Mouse (Mus musculus) megakaryocyte progenitor cell, adult 5-6 weeks (primary cell): Measurements from ENCODE around the gene Adck1. TPM values are rescaled to one million over a fixed set of nuclear protein-coding genes. Genes with fewer than 3 reads are reported as not detected.

Experiments used
- ATAC-seq: replicated peaks from 2 replicates; pipeline ENCODE4 v1.8.0; 2016; ENCODE audit warnings: mild to moderate bottlenecking, moderate TSS enrichment, inconsistent platforms; ENCODE audit not compliant: poor library complexity
- total RNA-seq, 2 experiments: library from RNA; stranded (forward) in 1 of 2; stranded (reverse) in 1 of 2; fragments of 157-497, 149-512 nt in 1 of 2; fragments of 200-1000 nt in 1 of 2; gene quantifications; 2 replicates each; pipeline versions ENCODE4 v1.2.3 to v1.2.4; 2015 to 2017

Gene Adck1
- total RNA-seq, 2 experiments from 2014 or later = 11.8 to 25.7 TPM

GRCm38 (mm10) chr12:88419912-88420621 is 59.7 kb downstream of the Adck1 start:
- ATAC-seq = no peak

GRCm38 (mm10) chr12:88426926-88427325 is 66.6 kb downstream of the Adck1 start:
- no peak for ATAC-seq

GRCm38 (mm10) chr12:88428735-88429134 is 68.4 kb downstream of the Adck1 start:
- ATAC-seq = peak; percentile 92

GRCm38 (mm10) chr12:88432277-88432676 is 71.9 kb downstream of the Adck1 start:
- ATAC-seq = no peak

GRCm38 (mm10) chr12:88433171-88433570 is 72.8 kb downstream of the Adck1 start:
- ATAC-seq = no peak

GRCm38 (mm10) chr12:88436962-88437750 is 76.8 kb downstream of the Adck1 start:
- ATAC-seq = peak; percentile 71

GRCm38 (mm10) chr12:88441922-88442809 is 81.8 kb downstream of the Adck1 start:
- ATAC-seq = no peak

- no peak for ATAC-seq
Measured at GRCm38 (mm10) chr12:88444040-88444439, 83.7 kb downstream of the Adck1 start.

- ATAC-seq = peak; percentile 84
Measured at GRCm38 (mm10) chr12:88445471-88445870, 85.1 kb downstream of the Adck1 start.

- no peak for ATAC-seq
Measured at GRCm38 (mm10) chr12:88450658-88451563, 90.6 kb downstream of the Adck1 start.

GRCm38 (mm10) chr12:88454701-88455410 is 94.5 kb downstream of the Adck1 start:
- ATAC-seq = 0 out of 2 replicates have a peak, but pooled peaks have one; percentile 4

- no peak for ATAC-seq
Measured at GRCm38 (mm10) chr12:88457021-88457420, 96.7 kb downstream of the Adck1 start.

GRCm38 (mm10) chr12:88458936-88459335 is 98.6 kb downstream of the Adck1 start:
- ATAC-seq = no peak

- peak; percentile 54 for ATAC-seq
Measured at GRCm38 (mm10) chr12:88459461-88459860, 99.1 kb downstream of the Adck1 start.

GRCm38 (mm10) chr12:88461026-88461425 is 100.7 kb downstream of the Adck1 start:
- no peak for ATAC-seq

- ATAC-seq = no peak
Measured at GRCm38 (mm10) chr12:88463588-88464290, 103.4 kb downstream of the Adck1 start.

- peak; percentile 95 for ATAC-seq
Measured at GRCm38 (mm10) chr12:88466801-88467200, 106.4 kb downstream of the Adck1 start.

GRCm38 (mm10) chr12:88467257-88467656 is 106.9 kb downstream of the Adck1 start:
- no peak for ATAC-seq

GRCm38 (mm10) chr12:88467935-88468465 is 107.6 kb downstream of the Adck1 start:
- no peak for ATAC-seq
